Mouse (Mus musculus): ENCODE data around the gene Selenoh. TPM values are rescaled to one million over a fixed set of nuclear protein-coding genes. Genes with fewer than 3 reads are reported as not detected.

The Selenoh gene
- total RNA-seq (2015; ENCODE audit: low replicate concordance), result 42.3 and 58.3 TPM in 2 replicates
- total RNA-seq (2017; ENCODE audit: low replicate concordance), result 23.3 and 23.4 TPM in 2 replicates

- ATAC-seq (replicated peaks; ENCODE audit: low FRiP score, poor library complexity, severe bottlenecking), result peak; percentile 90
These were observed at the start of gene Selenoh for GRCm38 (mm10) chr2:84670569-84670933. Selenoh (minus strand) TSS chr2:84670770.

DNA sequence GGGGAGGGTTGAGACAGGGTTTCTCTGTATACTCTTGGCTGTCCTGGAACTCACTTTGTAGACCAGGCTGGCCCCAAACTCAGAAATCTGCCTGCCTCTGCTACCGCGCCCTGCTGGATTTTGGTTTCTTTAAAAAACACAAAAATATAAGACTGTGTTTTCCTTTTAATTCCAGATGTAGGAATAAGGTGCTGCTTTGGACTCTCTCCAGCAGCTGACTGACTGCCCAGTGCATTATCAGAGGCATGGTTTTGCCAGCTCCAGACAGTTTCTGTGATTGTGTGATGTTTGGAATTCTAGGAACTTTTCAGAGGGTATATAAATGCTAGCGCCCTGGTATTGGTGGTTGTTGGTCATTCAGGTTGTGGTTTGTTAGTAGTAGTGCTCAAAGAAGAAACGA, 46.8 kb upstream of the Selenoh start:
- ATAC-seq (replicated peaks; ENCODE audit: low FRiP score, poor library complexity, severe bottlenecking), result no peak

GRCm38 (mm10) chr2:84716423-84717355, 46.1 kb upstream of the Selenoh start:
- peak; percentile 39 for ATAC-seq (replicated peaks; ENCODE audit: low FRiP score, poor library complexity, severe bottlenecking)

DNA sequence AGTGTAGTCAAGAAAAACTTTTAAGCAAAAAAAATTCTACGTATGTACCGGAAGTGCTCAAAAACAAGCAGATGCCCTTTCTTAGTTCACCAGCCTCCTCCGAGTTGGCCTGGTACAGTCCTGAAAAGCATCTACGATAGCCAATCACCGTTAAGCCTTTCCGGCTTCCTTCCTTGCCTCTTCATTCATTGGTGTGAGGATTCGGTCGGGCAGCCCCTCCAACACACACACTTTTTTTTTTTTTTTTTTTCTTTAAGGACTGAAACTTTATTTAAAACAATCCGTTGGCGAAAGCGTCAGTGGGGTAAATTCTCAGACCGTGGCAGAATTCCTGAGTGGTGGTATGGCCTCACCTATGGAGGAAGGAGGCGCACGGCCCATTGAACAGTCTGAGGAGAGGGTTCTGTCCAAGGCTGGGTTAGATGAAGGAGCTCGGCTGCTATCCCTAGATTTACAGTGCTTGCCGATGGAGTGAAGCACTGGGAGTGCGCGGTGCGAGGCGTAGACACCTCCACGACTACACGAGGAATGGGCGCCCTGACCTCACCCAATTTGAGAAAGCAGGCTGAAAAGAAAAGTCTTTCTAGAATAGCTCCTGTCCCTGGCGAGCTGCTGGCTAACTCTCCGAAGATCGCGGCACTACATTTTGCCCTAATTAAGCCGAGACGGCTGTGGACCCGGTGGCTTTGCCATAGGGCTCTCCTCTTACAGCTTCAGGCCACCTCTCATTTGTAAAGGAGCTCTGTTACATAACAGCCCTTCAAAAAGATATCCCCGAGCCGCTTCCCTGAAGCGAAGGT, 45.2 kb upstream of the Selenoh start:
- ATAC-seq (replicated peaks; ENCODE audit: low FRiP score, poor library complexity, severe bottlenecking), result peak; percentile 87

GRCm38 (mm10) chr2:84714811-84715561, 44.4 kb upstream of the Selenoh start, which contains the start of gene Zdhhc5:
Zdhhc5 (minus strand) TSS chr2:84715180.
- peak; percentile 81 for ATAC-seq (replicated peaks; ENCODE audit: low FRiP score, poor library complexity, severe bottlenecking)

- peak; percentile 7; the same call in 1 of the 2 replicates for ATAC-seq (replicated peaks; ENCODE audit: low FRiP score, poor library complexity, severe bottlenecking)
These were observed 43.8 kb upstream of the Selenoh start for GRCm38 (mm10) chr2:84714422-84714810.

GRCm38 (mm10) chr2:84711898-84712297, 41.3 kb upstream of the Selenoh start:
- ATAC-seq (replicated peaks; ENCODE audit: low FRiP score, poor library complexity, severe bottlenecking), result no peak

DNA sequence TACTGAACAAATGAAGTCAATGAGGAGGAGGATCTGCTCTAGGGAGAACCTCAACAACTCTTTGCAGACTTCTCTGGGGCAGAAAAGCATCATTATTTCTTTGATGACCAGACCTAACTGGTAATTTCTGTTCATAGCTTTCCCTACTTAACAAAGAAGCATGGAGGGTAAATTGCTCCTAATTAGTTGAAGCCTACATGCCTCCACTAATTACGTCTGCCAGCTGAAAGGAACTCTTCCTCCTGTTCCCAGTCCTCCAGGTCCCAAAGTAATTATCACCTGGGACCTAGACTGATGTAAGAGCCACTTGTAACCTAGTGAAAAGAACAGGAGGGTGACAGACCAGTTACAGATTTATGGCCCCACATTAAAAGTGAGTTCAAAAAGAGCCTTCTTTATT, 37.0 kb upstream of the Selenoh start:
- no peak for ATAC-seq (replicated peaks; ENCODE audit: low FRiP score, poor library complexity, severe bottlenecking)

DNA sequence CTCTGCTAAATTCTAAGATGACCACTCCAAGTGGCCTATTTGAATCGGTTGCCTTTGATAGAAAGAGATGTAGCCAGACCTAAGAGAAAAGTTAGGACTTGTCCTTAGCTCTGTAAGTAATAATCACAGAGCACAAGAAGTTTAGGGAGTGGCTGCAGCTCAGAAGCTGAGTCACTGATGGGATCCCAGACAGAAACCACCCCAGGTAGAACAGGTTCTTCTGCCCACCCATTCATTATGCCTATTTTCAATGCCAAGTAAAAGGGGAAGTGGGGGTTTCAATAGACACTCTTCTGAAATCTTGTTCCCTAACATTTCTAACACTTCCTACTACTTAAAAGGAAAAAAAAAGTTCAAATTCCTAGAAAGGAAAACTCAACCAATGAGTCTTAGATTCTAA, 34.7 kb upstream of the Selenoh start:
- ATAC-seq (replicated peaks; ENCODE audit: low FRiP score, poor library complexity, severe bottlenecking), result peak; percentile 75

GRCm38 (mm10) chr2:84704329-84704728, 33.8 kb upstream of the Selenoh start:
- no peak for ATAC-seq (replicated peaks; ENCODE audit: low FRiP score, poor library complexity, severe bottlenecking)

DNA sequence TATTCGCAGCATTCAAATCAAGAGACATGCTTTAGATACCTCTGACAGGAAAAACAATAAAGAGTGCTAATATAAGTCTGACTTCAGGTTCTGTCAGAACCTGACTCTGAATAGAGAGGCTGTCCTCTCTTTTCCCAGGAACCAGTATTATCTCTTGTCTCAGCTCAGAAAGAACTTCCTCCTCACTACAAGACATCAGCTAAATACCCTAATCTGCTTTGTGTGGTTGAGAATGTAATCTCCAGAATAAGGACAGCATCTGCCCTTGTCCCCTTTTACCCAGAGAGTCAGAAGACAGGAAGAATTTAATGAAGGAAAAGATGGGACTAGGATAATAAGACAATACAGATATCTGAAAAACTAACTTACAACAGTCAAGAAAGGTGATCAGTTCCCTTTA, 32.9 kb upstream of the Selenoh start:
- ATAC-seq (replicated peaks; ENCODE audit: low FRiP score, poor library complexity, severe bottlenecking), result no peak

DNA sequence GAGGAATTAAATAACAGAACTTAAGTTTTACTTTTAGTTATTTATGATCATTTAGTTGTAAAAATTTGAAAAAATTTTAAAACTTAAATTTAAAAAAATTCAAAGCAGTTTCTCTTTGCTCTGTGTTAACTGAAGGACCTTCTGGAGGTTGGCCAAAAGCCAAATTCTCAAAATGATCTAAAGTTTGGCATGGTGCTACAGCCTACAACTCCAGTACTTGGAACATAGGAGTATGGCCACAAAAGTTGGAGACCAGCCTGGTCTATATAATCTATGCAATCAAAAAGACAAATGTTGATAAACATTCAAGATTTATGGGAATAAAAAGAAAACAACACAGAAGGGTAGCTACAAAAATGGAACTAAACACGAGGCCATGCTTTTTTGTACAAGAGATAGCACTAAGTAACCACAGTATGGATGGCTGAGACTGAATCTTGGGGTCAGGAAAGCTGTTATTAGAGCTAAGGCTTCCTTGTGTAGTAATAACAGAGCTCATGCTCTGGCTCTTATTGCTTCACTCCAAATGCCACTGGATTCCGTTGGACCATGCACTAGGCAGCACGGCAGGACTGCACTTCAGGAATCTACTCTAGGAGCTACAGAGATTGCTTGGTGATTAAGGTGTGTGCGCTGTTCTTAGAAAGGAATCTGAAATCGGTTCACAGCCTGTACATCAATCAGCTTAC, 24.6 kb upstream of the Selenoh start:
- ATAC-seq (replicated peaks; ENCODE audit: low FRiP score, poor library complexity, severe bottlenecking), result no peak

DNA sequence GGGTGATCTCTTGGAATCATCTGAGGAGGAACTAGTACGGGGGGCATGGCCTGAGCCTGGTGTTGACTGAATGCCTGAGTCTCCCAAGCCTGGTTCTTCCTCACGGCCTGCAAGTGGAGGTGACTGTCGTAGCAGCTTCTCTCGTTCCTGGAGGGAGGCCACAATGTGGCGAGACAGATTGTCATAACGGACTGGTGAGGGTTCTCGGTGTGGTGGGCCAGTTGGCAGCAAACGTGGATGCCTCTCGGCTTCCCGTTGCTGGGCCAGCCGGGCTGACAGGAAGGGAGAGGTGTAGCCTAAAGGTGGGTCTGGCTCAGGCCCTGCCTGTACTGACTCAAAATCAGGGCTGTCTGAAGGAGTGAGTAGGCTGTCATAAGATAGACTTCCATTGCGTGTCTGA, 19.5 kb upstream of the Selenoh start:
- ATAC-seq (replicated peaks; ENCODE audit: low FRiP score, poor library complexity, severe bottlenecking), result no peak

GRCm38 (mm10) chr2:84688080-84688844, 17.7 kb upstream of the Selenoh start:
- no peak for ATAC-seq (replicated peaks; ENCODE audit: low FRiP score, poor library complexity, severe bottlenecking)

GRCm38 (mm10) chr2:84682605-84683183, 12.1 kb upstream of the Selenoh start:
- ATAC-seq (replicated peaks; ENCODE audit: low FRiP score, poor library complexity, severe bottlenecking), result peak; percentile 75

GRCm38 (mm10) chr2:84679016-84679415, 8.4 kb upstream of the Selenoh start, which contains the start of gene Tmx2:
Tmx2 (minus strand) TSS chr2:84679140.
- no peak for ATAC-seq (replicated peaks; ENCODE audit: low FRiP score, poor library complexity, severe bottlenecking)

DNA sequence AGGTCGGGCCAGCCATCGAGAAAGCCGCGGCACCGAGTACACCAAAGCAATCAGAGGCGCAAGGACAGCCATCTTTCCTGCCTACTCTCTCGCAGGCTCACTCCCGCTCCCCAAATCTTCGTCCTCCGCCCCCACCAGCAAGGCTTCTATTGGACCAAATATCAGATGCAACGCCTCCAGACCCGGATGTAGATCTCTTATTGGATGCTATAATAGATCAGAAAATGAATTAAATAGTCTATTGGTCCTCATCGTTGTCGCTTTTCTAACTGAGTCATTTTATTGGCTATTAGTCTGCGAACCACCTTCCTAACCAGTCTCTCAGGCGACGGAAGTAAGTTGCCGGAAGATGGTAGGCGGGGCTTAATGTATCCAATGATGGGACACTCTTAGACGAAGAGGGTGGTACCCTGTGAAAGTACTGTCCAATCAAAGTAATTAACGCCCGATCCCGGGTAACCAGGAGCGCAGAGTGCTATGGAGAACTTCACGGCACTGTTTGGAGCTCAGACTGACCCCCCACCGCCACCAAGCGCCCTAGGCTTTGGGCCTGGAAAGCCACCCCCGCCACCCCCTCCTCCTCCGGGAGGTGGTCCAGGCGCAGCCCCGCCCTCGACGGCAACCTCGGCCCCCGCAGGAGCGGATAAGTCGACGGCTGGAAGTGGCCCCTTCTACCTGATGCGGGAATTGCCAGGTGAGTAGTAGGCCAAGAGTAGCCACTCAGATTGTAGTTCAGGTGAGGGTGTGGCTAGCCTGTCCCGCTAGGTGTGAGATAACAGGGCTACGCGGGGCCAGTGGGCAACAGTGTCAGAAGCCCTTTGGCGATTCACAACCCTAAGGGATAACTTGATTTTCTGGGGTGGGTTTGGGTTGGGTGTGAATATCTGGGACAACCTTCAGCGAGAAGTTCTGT, 7.7 kb upstream of the Selenoh start, which contains the start of the genes Gm28635 and Med19:
Gm28635 (minus strand) TSS at position 74 of the 913 bp plus-strand sequence.
Med19 (plus strand) TSS at position 435 of the 913 bp plus-strand sequence.
- ATAC-seq (replicated peaks; ENCODE audit: low FRiP score, poor library complexity, severe bottlenecking), result peak; percentile 92

Data from erythroblast, adult 5-6 weeks (primary cell).